Mouse (Mus musculus) c-Kit-positive CD71-negative TER-119-negative erythroid progenitor cells, embryonic 14.5 days (primary cell): ENCODE data around the gene Abcb5.
"Not testable (repeated sequence)": the region's sequence is repeated elsewhere in the genome, so short reads cannot be mapped to it uniquely, and the experiment has no call there.

Source experiments
- DNase-seq: peaks from one replicate; pipeline ENCODE4 v3.0.0-alpha.2; 2013; ENCODE audit warnings: low read depth

The Abcb5 gene

DNA sequence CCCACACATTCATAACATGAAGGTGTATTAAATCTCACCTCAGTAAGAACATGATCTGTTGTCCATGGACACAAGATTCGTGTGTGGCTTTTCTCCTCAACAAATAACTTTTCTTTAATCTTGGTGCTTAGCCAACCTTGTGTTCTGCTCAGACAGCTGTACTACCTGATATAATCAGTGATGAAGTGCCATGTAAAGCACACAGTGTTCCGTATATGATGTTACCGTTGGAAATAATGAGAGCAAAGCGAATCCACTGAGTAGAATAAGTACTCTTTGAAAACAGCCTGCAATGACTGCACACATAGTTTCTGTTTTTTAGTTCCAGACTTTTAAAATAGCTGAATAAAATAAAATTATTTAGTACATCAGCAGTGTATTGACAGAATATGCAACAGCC is at the start of gene Abcb5:
Gene Abcb5 (minus strand): TSS at position 101 of the 400 bp plus-strand sequence.
- no peak for DNase-seq

DNA sequence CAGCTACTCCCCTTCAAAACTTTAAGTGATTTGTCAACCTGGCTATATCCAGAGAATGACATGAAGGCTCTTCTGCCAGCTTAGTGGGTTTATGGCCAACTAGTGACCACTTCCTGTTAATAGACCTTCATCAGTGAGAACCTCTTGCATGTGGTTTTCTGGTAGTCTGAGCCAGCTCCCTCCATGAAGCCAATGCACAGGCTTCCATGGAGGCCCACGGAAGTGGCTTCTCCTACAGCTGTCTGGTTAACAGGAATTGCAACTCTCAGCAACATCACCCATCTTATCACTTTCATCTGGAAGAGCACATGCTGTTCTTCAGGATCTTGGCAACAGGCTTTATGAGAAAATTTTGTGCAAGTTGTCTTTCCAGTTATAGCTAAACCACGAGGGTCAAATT is 33.0 kb upstream of the Abcb5 start:
- no peak for DNase-seq

DNA sequence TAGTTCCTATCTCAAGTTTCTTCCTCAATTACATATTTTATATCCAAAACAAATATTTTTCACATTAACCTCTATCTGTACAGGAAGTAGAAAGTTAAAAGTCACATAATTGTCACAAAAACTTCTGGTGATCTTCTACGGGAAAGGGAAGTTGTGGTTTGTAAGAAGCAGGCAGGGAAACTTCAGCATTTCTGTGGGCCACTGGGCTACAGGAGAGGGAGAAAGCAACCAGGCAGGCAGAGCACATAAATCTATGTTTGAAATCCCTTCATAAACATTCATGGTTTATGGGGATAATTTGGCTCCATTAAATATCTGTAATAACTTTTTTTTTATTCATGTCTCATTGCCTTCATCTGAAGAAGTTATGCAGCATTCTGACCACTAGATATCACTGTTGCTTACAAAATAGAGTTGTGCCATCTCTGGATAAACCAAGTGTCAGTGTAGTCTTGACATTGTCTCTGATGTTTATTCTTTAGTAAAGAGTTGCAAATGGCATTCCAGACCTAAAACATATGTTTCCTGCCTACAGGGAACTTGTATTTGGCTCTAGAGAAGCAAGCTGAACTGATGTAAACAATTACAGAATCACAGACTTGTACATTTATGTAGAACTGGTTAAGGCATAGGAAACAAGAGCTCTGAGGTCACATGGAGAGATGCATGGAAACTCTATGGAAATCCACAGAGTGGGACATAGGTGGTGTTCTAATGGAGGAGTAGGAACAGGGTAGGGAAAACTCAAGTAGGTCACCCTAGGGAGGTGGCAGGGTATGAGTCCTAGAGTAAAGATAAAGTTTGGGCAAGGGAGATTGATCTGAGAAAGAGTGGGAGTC is 28.3 kb upstream of the Abcb5 start:
- DNase-seq = no peak

DNA sequence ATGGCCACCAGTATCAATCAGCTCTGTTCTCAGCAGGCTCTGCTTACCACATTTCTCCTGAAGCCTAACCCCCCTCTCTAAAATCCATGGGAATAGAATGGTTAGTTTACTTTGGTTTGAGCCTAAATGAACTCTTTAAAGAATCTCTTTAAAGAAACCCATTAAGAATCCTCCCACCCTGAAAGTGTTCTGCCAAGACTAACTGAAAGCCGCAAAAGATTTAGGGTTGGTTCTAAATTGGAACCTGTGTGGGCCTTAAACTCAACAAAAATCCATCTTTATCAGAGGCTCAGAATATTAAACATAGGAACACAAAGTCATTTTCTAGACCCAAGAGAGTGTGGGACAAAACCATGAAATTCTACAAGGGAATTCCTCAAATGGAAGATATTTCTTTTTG is 18.6 kb upstream of the Abcb5 start:
- DNase-seq = no peak

DNA sequence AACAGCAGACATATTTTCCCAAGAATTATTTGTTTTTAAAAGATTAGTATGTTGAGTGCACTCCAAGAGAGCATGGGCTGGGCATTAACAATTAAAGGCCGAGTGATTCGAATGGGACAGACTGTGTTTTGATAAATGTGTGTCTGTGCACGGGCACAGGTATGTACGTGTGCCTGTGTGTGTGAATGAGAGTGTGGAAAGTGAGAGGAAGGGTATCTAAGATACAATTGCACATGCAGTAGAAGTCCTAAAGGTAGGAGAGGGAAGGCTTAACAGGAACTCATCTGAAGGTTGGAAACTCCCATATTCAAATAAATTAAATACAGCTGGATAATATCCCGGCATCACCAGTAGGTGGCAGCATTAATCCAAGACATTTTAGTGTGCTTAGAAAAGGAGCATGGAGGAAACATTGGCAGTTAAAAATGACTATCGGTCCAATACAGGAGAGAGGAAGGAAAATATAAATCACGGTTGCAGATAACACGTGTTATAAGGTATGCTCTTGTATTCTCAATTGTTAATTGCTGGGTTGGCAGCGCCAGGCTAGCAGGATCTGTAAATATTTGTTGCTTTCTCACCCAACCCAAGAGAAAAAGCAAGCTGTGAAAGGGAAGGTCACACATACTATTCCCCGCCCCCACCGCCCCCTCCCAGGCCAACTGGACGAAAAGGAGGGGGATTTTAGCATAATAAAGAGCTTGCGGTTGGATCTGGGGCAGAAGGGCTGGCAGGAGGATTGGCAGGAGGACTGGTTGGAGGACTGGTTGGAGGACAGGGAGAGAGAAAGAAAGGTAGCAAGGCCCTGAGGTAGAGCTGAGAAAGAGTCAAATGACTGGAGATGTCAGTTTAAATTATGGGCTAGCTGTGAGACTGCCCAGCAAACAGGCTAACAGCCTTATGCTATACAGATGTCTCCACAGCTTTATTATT is 35.6 kb downstream of the Abcb5 start:
- DNase-seq = peak; percentile 63

DNA sequence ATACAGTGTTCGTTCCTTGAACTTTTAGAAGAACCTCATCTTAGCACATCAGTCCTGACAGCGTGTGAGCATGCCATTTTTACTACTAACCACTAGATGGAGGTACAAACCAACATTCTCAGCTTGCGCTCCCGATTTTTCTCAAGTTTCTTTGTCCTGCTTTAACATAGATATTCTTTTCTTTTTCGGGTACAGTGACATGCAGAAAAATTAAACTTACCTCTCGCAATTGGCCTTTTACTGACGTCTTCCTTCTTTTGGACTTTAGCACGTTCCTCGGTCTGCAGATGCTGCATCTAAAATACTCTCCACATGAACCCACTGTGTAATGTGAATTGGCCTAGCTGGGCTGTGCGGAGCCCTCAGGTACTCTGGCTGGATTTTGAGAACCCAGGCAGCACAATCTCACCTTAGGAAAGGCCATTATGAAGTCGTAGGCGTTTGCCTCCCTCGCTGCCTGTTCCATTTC is 39.4 kb downstream of the Abcb5 start:
- peak; percentile 22 for DNase-seq

DNA sequence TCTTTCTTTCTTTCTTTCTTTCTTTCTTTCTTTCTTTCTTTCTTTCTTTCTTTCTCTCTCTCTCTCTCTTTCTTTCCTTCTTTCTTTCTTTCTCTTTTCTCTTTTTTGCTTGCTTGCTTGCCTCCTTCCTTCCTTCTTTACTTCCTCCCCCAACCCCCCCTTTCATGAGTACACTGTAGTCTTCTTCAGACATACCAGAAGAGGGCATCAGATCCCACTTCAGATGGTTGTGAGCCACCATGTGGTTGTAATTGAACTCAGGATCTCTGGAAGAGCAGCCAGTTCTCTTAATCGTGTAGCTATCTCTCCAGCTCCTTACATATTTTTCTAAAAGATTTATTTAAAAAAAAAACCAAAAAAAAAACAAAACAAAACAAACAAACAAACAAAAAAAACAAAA is 42.3 kb downstream of the Abcb5 start:
- not testable (repeated sequence) for DNase-seq

DNA sequence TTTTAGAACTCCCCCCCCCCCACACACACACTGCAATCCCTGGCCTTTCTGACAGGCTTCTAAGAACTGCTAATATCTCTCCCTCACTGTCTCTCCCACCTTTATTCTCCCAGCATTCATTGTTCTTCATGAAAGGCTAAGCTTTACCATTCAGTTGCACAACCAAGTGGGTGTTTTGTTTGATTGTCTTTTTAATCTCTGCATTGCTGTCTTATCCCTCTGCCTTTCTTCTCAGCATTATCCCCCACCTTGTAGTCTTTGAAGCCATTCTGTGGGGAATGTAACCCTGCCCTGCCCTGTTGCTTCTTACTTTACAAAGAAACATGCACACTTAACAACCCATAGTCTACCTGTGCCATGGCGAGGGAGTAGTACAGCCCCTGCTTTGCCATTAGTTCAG is 48.5 kb downstream of the Abcb5 start:
- no peak for DNase-seq

DNA sequence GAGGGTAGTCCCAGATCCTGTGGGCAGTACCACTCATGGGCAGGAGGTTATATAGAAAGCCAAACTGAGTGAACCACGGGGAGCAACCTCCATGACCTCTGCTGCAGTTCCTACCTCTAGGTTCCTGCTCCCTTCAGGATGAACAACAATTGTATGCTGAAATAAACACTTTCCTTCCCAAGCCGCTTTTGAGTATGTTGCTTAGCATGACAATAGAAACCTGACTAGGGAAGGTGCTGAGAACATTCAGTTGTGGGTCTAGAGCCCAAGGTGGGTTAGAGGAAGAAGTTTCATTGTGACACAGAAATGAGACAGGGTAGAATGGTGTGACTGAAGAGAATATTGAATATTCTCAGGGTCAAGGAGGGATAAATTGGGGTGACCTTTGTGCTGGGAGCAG is 55.9 kb downstream of the Abcb5 start:
- no peak for DNase-seq

DNA sequence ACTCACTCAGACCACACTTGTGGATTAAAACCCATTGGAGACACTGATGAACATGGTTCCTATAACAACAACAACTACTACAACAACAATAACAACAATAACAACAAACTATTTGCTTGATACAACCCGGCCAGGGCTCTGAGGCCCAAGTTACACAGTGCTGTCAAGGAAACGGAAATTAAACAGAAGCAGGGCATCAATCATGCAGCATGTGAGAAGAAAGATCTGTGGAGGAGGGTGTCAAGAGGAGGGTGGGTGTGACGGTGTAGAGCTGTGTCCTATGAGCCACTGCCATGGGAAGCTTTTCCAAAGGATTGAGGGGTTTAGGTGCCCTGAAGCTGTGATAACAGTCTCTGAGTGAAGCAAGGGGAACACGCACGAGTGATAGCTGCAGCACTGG is 64.0 kb downstream of the Abcb5 start:
- DNase-seq = no peak

DNA sequence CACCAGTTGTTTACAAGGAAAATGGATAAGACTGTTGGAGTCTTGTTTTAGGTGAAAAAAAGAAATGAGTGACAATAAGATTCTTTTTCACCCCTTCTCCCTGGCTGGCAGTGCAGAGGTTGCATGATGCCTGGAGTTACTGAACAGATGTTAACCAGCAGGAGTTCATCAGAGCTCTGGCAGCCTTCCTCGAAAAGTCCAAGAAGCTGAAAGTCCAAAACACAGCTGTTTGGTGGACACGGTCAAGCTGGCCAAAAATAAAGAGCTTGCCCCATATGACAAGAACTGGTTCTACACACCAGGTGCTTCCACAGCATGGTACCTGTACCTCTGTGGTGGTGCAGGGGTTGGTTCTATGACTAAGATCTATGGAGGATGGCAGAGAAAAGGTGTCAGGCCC is 78.3 kb downstream of the Abcb5 start:
- DNase-seq = no peak

DNA sequence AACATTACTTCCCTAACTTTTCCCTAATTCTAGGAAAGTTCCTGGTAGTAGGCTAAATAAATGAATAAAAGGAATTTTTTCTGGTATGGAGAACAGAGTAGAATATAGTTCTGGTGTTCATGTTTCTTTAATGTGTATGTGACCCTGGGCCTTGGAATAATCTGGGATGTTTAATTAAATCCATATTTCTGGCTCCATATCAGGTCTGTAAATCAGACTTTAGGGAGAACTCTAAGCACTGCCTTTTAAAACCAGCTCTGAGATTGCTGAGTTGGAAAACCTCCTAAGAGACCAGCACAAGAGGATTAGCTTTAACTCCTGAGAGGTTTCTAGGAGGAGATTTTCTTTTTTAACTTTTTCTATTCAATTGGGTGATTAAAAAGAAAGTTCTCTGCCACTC is 83.4 kb downstream of the Abcb5 start:
- DNase-seq = no peak

DNA sequence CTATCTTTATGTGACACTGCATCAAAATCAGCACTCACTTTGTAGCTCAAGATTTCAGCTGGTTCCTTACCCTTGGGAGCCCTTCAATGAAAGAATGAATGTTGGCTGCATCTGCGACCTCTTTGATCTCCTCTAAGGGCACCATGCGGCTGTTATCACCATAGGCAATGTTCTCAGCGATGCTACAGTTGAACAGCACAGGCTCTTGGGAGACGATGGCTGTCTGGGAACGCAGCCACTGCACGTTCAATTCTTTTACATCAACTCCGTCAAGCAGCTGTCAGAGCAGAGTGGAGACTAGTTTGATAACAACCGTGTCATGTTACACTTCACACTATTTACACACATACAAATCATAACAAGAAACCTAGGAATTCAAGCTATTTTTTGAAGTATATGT is 93.5 kb downstream of the Abcb5 start:
- DNase-seq = no peak

DNA sequence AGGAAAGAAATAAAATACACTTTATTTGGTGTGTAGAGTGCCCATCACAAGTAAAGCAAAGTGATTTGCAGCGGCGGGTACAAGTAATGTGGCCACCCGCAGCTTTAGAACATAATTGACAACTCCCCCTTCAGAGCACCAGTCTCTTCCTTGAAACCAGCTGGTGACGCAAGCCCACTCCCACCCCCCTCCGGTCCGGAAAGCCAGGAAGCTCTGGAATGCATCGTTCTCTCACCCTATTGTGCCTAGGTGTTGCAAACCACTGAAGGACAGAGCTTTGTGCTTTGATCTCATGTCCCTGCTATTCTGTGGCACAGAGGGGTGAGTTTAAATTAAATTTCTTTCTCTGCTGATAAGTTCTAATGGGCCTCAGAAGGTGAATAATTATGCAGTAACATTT is 110.1 kb downstream of the Abcb5 start:
- no peak for DNase-seq

DNA sequence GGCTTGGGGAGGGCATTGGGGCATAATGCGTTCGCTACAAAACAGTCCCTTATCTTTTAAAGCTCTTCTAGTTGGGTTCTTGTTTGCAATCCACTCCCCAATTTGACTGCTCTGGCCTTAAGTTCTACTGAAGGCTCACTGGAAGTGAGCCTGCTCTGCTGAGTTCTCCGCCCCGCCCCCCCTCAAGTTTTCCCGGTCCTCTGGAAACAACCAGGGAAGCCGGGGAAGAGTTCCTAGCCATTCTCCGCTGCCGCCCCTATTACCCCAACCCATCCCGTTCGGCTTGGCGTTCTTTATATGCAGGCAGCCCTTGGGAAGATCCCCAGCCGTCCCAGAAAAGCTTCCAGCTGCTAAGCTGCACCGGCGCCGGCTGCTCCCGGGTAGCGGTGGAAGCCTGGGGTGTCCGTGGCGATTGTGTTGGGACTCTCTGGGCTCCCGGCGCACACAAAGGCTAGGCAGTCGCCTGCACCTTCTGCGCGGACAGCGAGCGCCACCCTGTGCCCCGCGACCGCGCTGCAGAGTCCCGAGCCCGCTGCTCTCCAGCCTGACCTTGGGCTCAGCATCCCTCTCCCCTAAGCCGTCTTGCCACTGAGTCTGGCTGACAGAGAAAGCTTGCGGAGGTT is 111.3 kb downstream of the Abcb5 start:
- DNase-seq = no peak

DNA sequence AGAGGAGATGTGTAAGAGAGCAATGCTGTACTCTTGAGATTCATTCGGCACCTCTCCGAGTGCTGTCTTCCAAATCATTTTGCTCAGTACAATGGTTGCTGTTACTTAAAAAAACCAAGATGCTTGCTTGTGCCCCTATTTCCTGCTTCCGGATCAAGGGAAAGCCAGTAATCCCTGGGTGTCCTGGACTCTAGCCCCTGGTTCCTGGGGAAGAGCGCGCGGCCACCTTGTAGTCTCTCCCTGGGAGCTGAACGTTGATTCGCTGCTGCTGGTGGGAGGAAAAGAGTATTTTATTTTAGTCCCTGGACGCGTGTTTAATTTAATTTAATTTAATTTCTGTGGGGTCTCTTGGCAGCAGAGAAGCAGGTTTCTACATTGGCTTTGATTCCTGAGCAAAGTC is 111.8 kb downstream of the Abcb5 start:
- DNase-seq = no peak

DNA sequence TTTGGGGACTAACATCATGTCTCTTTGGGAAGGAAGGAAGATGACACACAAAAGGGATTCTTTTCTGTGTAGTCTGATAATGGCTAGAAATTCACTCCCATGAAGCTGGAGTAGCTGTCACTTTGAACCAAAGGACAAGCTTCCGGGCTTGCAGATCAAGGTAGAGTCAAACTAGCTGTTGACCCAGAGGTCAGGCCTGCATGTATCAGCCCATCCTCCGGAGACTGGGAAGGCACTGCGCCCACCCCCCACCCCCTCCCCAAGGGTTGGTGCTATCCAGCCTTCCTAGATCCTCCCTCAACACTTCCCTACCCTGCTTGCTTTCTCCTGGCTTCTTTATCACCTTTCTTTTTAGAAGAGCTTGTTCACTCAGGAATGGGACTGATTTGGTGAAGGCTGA is 112.9 kb downstream of the Abcb5 start:
- DNase-seq = no peak

DNA sequence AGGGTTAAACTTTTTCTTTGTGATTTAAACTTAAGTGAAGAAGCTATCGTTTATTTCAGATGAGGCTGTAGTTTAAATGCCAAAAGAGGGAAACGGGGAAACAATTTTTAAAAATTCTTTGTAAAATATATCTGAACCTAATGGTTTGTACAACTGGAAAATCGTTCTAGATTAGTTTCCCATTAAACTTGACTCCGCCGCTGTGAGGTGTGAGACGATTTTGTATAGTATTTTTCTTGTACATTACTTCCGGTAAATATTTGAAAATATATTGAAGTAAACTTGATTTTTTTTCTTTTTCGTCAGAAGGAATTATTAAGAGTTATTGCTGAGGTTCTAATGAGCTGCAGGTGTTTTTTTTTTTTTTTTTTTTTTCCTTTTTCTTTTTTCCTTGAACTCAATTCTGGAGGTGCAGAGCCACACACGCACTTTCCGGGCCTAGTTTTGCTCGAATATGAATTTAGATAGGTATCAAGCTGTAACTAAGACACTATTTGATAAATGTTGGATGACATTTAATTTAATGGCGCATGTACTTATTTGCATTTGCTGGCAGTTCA is 115.3 kb downstream of the Abcb5 start:
- DNase-seq = no peak

DNA sequence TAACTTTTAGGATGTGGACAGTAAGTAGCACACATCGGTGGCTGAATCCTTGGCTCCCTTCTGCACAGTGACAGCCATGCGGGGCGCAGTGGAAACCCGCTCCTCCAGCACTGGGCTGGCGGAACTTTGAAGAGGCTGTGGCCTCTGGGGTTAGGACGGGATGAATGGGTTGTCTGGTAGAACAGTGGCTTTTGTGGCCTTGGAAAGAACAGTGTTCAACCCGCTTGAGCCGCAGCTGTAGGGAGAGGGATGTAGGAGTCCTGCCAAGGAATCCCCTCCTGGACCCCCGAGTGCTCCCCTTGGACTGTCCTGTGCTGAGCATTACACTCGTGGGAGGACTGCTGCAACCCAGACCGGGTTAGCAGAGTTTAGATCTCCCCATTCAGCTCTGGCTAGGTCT is 116.2 kb downstream of the Abcb5 start:
- DNase-seq = no peak

DNA sequence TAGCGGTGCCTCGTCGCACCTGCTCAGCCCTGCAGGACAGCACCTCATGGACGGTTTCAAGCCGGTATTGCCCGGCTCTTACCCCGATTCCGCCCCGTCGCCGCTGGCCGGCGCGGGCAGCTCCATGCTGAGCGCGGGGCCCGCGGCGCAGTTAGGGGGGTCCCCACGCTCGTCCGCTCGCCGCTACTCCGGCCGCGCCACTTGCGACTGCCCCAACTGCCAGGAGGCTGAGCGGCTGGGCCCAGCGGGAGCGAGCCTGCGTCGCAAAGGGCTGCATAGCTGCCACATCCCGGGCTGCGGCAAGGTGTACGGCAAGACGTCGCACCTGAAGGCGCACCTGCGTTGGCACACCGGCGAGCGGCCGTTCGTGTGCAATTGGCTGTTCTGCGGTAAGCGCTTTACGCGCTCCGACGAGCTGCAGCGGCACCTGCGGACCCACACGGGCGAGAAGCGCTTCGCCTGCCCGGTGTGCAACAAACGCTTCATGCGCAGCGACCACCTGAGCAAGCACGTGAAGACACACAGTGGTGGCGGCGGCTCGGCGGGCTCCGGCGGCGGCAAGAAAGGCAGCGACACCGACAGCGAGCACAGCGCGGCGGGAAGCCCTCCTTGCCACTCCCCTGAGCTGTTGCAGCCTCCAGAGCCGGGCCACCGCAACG is 116.9 kb downstream of the Abcb5 start:
- no peak for DNase-seq

DNA sequence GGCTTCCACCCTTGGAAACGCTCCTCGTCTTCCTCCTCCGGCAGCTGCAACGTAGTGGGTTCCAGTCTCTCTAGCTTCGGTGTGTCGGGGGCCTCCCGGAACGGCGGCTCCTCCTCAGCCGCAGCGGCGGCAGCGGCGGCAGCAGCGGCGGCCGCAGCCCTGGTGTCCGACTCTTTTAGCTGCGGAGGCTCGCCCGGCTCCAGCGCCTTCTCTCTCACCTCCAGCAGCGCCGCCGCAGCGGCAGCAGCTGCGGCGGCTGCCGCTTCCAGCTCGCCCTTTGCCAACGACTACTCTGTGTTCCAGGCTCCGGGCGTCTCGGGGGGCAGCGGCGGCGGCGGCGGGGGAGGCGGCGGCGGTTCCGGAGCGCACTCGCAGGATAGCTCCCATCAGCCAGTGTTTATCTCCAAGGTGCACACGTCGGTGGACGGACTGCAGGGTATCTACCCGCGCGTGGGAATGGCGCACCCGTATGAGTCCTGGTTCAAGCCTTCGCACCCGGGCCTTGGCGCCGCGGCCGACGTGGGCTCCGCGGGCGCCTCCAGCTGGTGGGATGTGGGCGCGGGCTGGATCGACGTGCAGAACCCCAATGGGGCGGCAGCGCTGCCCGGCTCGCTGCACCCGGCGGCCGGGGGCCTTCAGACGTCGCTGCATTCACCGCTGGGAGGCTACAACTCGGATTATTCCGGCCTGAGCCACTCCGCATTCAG is 117.6 kb downstream of the Abcb5 start:
- no peak for DNase-seq
